Mouse (Mus musculus): ENCODE data around the gene Timm10. TPM values are rescaled to one million over a fixed set of nuclear protein-coding genes. Genes with fewer than 3 reads are reported as not detected.

Gene Timm10
- polyA plus RNA-seq (2014; fragmentation: Illumina TruSeq; extraction: RNeasy Lipid Tissue Mini Kit (QIAGEN cat#74804); ENCODE audit: low replicate concordance) = 0.74 TPM

GRCm38 (mm10) chr2:84826488-84827282 is at the start of gene Timm10:
Timm10 (plus strand) TSS chr2:84826997.

DNA sequence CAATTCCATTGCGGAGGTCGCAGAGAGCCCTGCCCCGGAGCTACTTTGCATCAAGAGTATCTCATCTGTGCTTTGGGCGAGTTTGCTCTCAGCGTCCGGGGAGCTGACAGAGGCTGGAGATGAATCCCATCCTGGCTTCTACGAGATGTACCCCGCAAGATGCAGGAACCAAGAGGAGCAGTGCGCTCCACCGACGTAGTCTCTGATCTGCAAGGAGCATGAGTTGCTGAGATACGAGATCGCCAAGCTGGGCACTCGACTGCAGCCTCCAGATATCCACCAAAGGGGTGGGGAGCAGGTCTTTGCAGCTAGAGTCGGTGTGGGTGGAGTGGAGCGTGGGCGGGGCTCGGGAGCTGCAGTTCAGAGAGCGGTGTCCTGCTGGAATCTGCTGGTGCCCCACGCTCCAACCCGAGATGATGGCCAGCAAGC is 28.3 kb upstream of the Timm10 start, which contains the start of gene Ube2l6:
TSS of gene Ube2l6 (plus strand) at position 336 of the 429 bp plus-strand sequence.

DNA sequence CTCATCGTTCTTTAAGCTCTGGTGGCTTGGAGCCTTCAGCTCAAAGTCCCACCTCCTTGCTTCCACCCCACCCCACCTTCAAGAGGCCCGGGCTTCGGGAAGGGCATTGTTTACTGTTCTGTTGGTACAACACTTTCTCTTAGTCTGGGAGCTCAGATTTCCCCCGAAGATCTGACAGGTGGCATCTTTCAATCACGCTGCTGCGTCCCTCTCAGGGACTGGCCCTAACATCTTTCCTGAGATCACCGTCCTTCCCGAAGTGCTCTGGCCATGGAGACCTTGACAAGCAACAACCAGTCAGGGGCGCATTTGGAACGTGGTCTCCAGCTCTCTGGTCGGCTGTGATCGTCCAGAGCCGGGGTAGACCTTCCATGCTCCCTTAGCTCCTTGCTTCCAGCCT is 4.2 kb upstream of the Timm10 start, which contains the start of gene Smtnl1:
TSS of gene Smtnl1 (minus strand) at position 101 of the 400 bp plus-strand sequence.

GRCm38 (mm10) chr2:84838593-84838949 is 11.8 kb downstream of the Timm10 start, which contains the start of gene Slc43a1:
Slc43a1 (plus strand) TSS chr2:84838850.

Other genes starting within 250 kb of the Timm10 start
- 411 TPM for gene Ctnnd1, start 176.2 kb upstream of the Timm10 start, polyA plus RNA-seq (2014; fragmentation: Illumina TruSeq; extraction: RNeasy Lipid Tissue Mini Kit (QIAGEN cat#74804); ENCODE audit: low replicate concordance)
- not detected for gene Btbd18, start 167.9 kb upstream of the Timm10 start, polyA plus RNA-seq (2014; fragmentation: Illumina TruSeq; extraction: RNeasy Lipid Tissue Mini Kit (QIAGEN cat#74804); ENCODE audit: low replicate concordance)
- 10.8 TPM for gene Selenoh, start 156.2 kb upstream of the Timm10 start, polyA plus RNA-seq (2014; fragmentation: Illumina TruSeq; extraction: RNeasy Lipid Tissue Mini Kit (QIAGEN cat#74804); ENCODE audit: low replicate concordance)
- gene Gm28635, start 149.0 kb upstream of the Timm10 start, polyA plus RNA-seq (2014; fragmentation: Illumina TruSeq; extraction: RNeasy Lipid Tissue Mini Kit (QIAGEN cat#74804); ENCODE audit: low replicate concordance) = not detected
- gene Med19, start 148.6 kb upstream of the Timm10 start, polyA plus RNA-seq (2014; fragmentation: Illumina TruSeq; extraction: RNeasy Lipid Tissue Mini Kit (QIAGEN cat#74804); ENCODE audit: low replicate concordance) = 51.2 TPM
- 75.6 TPM for gene Tmx2, start 147.9 kb upstream of the Timm10 start, polyA plus RNA-seq (2014; fragmentation: Illumina TruSeq; extraction: RNeasy Lipid Tissue Mini Kit (QIAGEN cat#74804); ENCODE audit: low replicate concordance)
- 88.7 TPM for gene Zdhhc5, start 111.8 kb upstream of the Timm10 start, polyA plus RNA-seq (2014; fragmentation: Illumina TruSeq; extraction: RNeasy Lipid Tissue Mini Kit (QIAGEN cat#74804); ENCODE audit: low replicate concordance)
- 24.1 TPM for gene Clp1, start 99.6 kb upstream of the Timm10 start, polyA plus RNA-seq (2014; fragmentation: Illumina TruSeq; extraction: RNeasy Lipid Tissue Mini Kit (QIAGEN cat#74804); ENCODE audit: low replicate concordance)
- 0.63 TPM for gene Ypel4, start 92.9 kb upstream of the Timm10 start, polyA plus RNA-seq (2014; fragmentation: Illumina TruSeq; extraction: RNeasy Lipid Tissue Mini Kit (QIAGEN cat#74804); ENCODE audit: low replicate concordance)
- gene Gm19426, start 83.3 kb upstream of the Timm10 start, polyA plus RNA-seq (2014; fragmentation: Illumina TruSeq; extraction: RNeasy Lipid Tissue Mini Kit (QIAGEN cat#74804); ENCODE audit: low replicate concordance) = not detected
- 11.1 TPM for gene Serping1, start 51.6 kb upstream of the Timm10 start, polyA plus RNA-seq (2014; fragmentation: Illumina TruSeq; extraction: RNeasy Lipid Tissue Mini Kit (QIAGEN cat#74804); ENCODE audit: low replicate concordance)
- gene Ube2l6, start 28.2 kb upstream of the Timm10 start, polyA plus RNA-seq (2014; fragmentation: Illumina TruSeq; extraction: RNeasy Lipid Tissue Mini Kit (QIAGEN cat#74804); ENCODE audit: low replicate concordance) = 142 TPM
- not detected for gene Smtnl1, start 4.3 kb upstream of the Timm10 start, polyA plus RNA-seq (2014; fragmentation: Illumina TruSeq; extraction: RNeasy Lipid Tissue Mini Kit (QIAGEN cat#74804); ENCODE audit: low replicate concordance)
- 0.45 TPM for gene Slc43a1, start 11.9 kb downstream of the Timm10 start, polyA plus RNA-seq (2014; fragmentation: Illumina TruSeq; extraction: RNeasy Lipid Tissue Mini Kit (QIAGEN cat#74804); ENCODE audit: low replicate concordance)
- gene Rtn4rl2, start 59.7 kb downstream of the Timm10 start, polyA plus RNA-seq (2014; fragmentation: Illumina TruSeq; extraction: RNeasy Lipid Tissue Mini Kit (QIAGEN cat#74804); ENCODE audit: low replicate concordance) = not detected
- 20.7 TPM for gene Slc43a3, start 109.6 kb downstream of the Timm10 start, polyA plus RNA-seq (2014; fragmentation: Illumina TruSeq; extraction: RNeasy Lipid Tissue Mini Kit (QIAGEN cat#74804); ENCODE audit: low replicate concordance)
- gene Prg2, start 153.5 kb downstream of the Timm10 start, polyA plus RNA-seq (2014; fragmentation: Illumina TruSeq; extraction: RNeasy Lipid Tissue Mini Kit (QIAGEN cat#74804); ENCODE audit: low replicate concordance) = not detected
- gene Prg3, start 161.2 kb downstream of the Timm10 start, polyA plus RNA-seq (2014; fragmentation: Illumina TruSeq; extraction: RNeasy Lipid Tissue Mini Kit (QIAGEN cat#74804); ENCODE audit: low replicate concordance) = not detected
- gene Ssrp1, start 210.2 kb downstream of the Timm10 start, polyA plus RNA-seq (2014; fragmentation: Illumina TruSeq; extraction: RNeasy Lipid Tissue Mini Kit (QIAGEN cat#74804); ENCODE audit: low replicate concordance) = 64.7 TPM
- gene P2rx3, start 210.5 kb downstream of the Timm10 start, polyA plus RNA-seq (2014; fragmentation: Illumina TruSeq; extraction: RNeasy Lipid Tissue Mini Kit (QIAGEN cat#74804); ENCODE audit: low replicate concordance) = not detected
- 0.59 TPM for gene Tnks1bp1, start 221.0 kb downstream of the Timm10 start, polyA plus RNA-seq (2014; fragmentation: Illumina TruSeq; extraction: RNeasy Lipid Tissue Mini Kit (QIAGEN cat#74804); ENCODE audit: low replicate concordance)